Mouse (Mus musculus) MEL (cell line): ENCODE data around the gene Dpep2nb. TPM values are rescaled to one million over a fixed set of nuclear protein-coding genes. Genes with fewer than 3 reads are reported as not detected.

Experiments
- DNase-seq: peaks from one replicate; pipeline ENCODE4 v3.0.0; 2011; ENCODE audit warnings: low read depth, low spot score
- H3K27ac ChIP-seq: 2 replicates; pipeline ENCODE4 v1.5.1; 2012; ENCODE audit warnings: low read depth, mild to moderate bottlenecking, control low read depth, low read length, moderate library complexity; ENCODE audit not compliant: control insufficient read depth
- H3K27me3 ChIP-seq, 2 experiments: fragments of 150-350 bp in 1 of 2; sonication (generic) in 1 of 2; 2 replicates each; pipeline ENCODE4 v1.6.1; 2012; ENCODE audit warnings: low read length in 2 of 2, mild to moderate bottlenecking in 2 of 2, improper control_type of control experiment in 1 of 2, moderate library complexity in 1 of 2; ENCODE audit not compliant: insufficient read depth in 2 of 2, control insufficient read depth in 1 of 2
- H3K36me3 ChIP-seq, 2 experiments: 2 replicates each; pipeline ENCODE4 v1.6.1; 2012 to 2014; ENCODE audit warnings: low read length in 2 of 2, improper control_type of control experiment in 1 of 2, inconsistent platforms in 1 of 2, mild to moderate bottlenecking in 1 of 2; ENCODE audit not compliant: insufficient read depth in 2 of 2, control insufficient read depth in 1 of 2
- H3K4me1 ChIP-seq, 2 experiments: fragments of 150-350 bp in 1 of 2; sonication (generic) in 1 of 2; 2 replicates each; pipeline ENCODE4 v1.6.1; 2012; ENCODE audit warnings: low read length in 2 of 2, improper control_type of control experiment in 1 of 2, mild to moderate bottlenecking in 1 of 2; ENCODE audit not compliant: insufficient read depth in 2 of 2, control insufficient read depth in 1 of 2
- H3K4me3 ChIP-seq, 2 experiments: fragments of 150-350 bp in 1 of 2; sonication (generic) in 1 of 2; 2 replicates each; pipeline ENCODE4 v1.5.1; 2012; ENCODE audit warnings: low read depth in 2 of 2, low read length in 2 of 2, mild to moderate bottlenecking in 2 of 2, moderate library complexity in 2 of 2, control low read depth in 1 of 2, improper control_type of control experiment in 1 of 2; ENCODE audit not compliant: control insufficient read depth in 1 of 2, insufficient read depth in 1 of 2
- H3K79me2 ChIP-seq: 2 replicates; pipeline ENCODE4 v1.6.1; 2012; ENCODE audit warnings: mild to moderate bottlenecking, low read length, moderate library complexity; ENCODE audit not compliant: control insufficient read depth, poor library complexity, insufficient read depth
- H3K9ac ChIP-seq: 2 replicates; pipeline ENCODE4 v1.6.1; 2012; ENCODE audit warnings: low read depth, mild to moderate bottlenecking, control low read depth, low read length, moderate library complexity; ENCODE audit not compliant: control insufficient read depth, poor library complexity, severe bottlenecking
- H3K9me3 ChIP-seq: fragments of 150-350 bp; sonication (generic); replicated peaks from 2 replicates; pipeline ENCODE4 v1.6.1; 2012; ENCODE audit warnings: mild to moderate bottlenecking, low read length, improper control_type of control experiment, moderate library complexity; ENCODE audit not compliant: insufficient read depth
- BHLHE40 ChIP-seq: IDR thresholded peaks from 2 replicates; pipeline ENCODE4 v1.6.1; 2012; ENCODE audit warnings: low read depth, mild to moderate bottlenecking, inconsistent platforms, low read length, improper control_type of control experiment, borderline replicate concordance
- E2F4 ChIP-seq: IDR thresholded peaks from 2 replicates; pipeline ENCODE4 v1.6.1; 2011; ENCODE audit warnings: low read depth, low read length, improper control_type of control experiment, borderline replicate concordance
- EP300 ChIP-seq, 2 experiments: IDR thresholded peaks; 2 replicates each; pipeline ENCODE4 v1.6.1; 2011; ENCODE audit warnings: improper control_type of control experiment in 2 of 2, low read length in 2 of 2, low read depth in 1 of 2, mild to moderate bottlenecking in 1 of 2
- GABPA ChIP-seq: IDR thresholded peaks from 2 replicates; pipeline ENCODE4 v1.6.1; 2012; ENCODE audit warnings: low read depth, mild to moderate bottlenecking, inconsistent platforms, low read length, improper control_type of control experiment, moderate library complexity
- HCFC1 ChIP-seq: IDR thresholded peaks from 2 replicates; pipeline ENCODE4 v1.6.1; 2012; ENCODE audit warnings: low read depth, mild to moderate bottlenecking, inconsistent platforms, low read length, improper control_type of control experiment, moderate library complexity
- JUND ChIP-seq: IDR thresholded peaks from 2 replicates; pipeline ENCODE4 v1.6.1; 2011; ENCODE audit warnings: low read depth, mild to moderate bottlenecking, improper control_type of control experiment, low read length
- KAT2A ChIP-seq: conservative IDR thresholded peaks from 2 replicates; pipeline ENCODE4 v1.6.1; 2012; ENCODE audit warnings: low read depth, low read length, improper control_type of control experiment, inconsistent platforms
- MAFK ChIP-seq: IDR thresholded peaks from 2 replicates; pipeline ENCODE4 v1.6.1; 2011; ENCODE audit warnings: low read depth, mild to moderate bottlenecking, low read length, improper control_type of control experiment, borderline replicate concordance
- MAX ChIP-seq: IDR thresholded peaks from 2 replicates; pipeline ENCODE4 v1.6.1; 2011; ENCODE audit warnings: low read length, improper control_type of control experiment
- MYB ChIP-seq: IDR thresholded peaks from 2 replicates; pipeline ENCODE4 v1.6.1; 2011; ENCODE audit warnings: mild to moderate bottlenecking, low read depth, low read length, improper control_type of control experiment
- POLR2A ChIP-seq, 2 experiments: IDR thresholded peaks; 2 replicates each; pipeline ENCODE4 v1.6.1; 2011 to 2012; ENCODE audit warnings: low read length in 2 of 2, mild to moderate bottlenecking in 2 of 2, control low read depth in 1 of 2, improper control_type of control experiment in 1 of 2, low read depth in 1 of 2, moderate library complexity in 1 of 2; ENCODE audit not compliant: control insufficient read depth in 1 of 2, insufficient read depth in 1 of 2, poor library complexity in 1 of 2
- POLR2AphosphoS2 ChIP-seq: IDR thresholded peaks from 2 replicates; pipeline ENCODE4 v1.6.1; 2011; ENCODE audit warnings: low read length, improper control_type of control experiment
- POLR2AphosphoS5 ChIP-seq: IDR thresholded peaks from 2 replicates; pipeline ENCODE4 v1.6.1; 2012; ENCODE audit warnings: low read depth, borderline replicate concordance, mild to moderate bottlenecking, inconsistent platforms, low read length, moderate library complexity, mixed read lengths
- RAD21 ChIP-seq: IDR thresholded peaks from 2 replicates; pipeline ENCODE4 v1.6.1; 2011; ENCODE audit warnings: mild to moderate bottlenecking, low read depth, low read length, improper control_type of control experiment
- RCOR1 ChIP-seq: IDR thresholded peaks from 2 replicates; pipeline ENCODE4 v1.6.1; 2012; ENCODE audit warnings: low read depth, mild to moderate bottlenecking, inconsistent platforms, low read length, improper control_type of control experiment
- SIN3A ChIP-seq: IDR thresholded peaks from 2 replicates; pipeline ENCODE4 v1.6.1; 2012; ENCODE audit warnings: low read length, improper control_type of control experiment, inconsistent platforms
- TAL1 ChIP-seq: IDR thresholded peaks from 2 replicates; pipeline ENCODE4 v1.6.1; 2012; ENCODE audit warnings: mild to moderate bottlenecking, inconsistent platforms, low read length, moderate library complexity, mixed read lengths
- USF1 ChIP-seq: IDR thresholded peaks from 2 replicates; pipeline ENCODE4 v1.6.1; 2014; ENCODE audit warnings: low read depth, mild to moderate bottlenecking, inconsistent platforms, low read length, improper control_type of control experiment, moderate library complexity
- ZC3H11A ChIP-seq: IDR thresholded peaks from 2 replicates; pipeline ENCODE4 v1.6.1; 2012; ENCODE audit warnings: low read depth, mild to moderate bottlenecking, inconsistent platforms, low read length, improper control_type of control experiment
- ZMIZ1 ChIP-seq: IDR thresholded peaks from 2 replicates; pipeline ENCODE4 v1.6.1; 2012; ENCODE audit warnings: low read depth, mild to moderate bottlenecking, inconsistent platforms, low read length, improper control_type of control experiment, moderate library complexity
- polyA plus RNA-seq, 2 experiments: library from polyadenylated mRNA; stranded (reverse) in 1 of 2; unstranded in 1 of 2; fragments of >175 nt in 1 of 2; fragments of >200 nt in 1 of 2; gene quantifications; 2 replicates each; pipeline versions ENCODE4 v1.2.1 to v1.2.4; 2012; ENCODE audit warnings: low replicate concordance in 2 of 2, low read depth in 1 of 2; ENCODE audit not compliant: insufficient read length in 2 of 2, insufficient read depth in 1 of 2, missing spikeins in 1 of 2
- total RNA-seq: library from RNA; depleted of rRNA; stranded (reverse); fragments of 300-350 nt; gene quantifications from 2 replicates; pipeline ENCODE4 v1.2.3, GENCODE M21; 2012

Gene Dpep2nb
- total and polyA plus RNA-seq, 3 experiments, result 0.14 TPM; not detected in 2

DNA sequence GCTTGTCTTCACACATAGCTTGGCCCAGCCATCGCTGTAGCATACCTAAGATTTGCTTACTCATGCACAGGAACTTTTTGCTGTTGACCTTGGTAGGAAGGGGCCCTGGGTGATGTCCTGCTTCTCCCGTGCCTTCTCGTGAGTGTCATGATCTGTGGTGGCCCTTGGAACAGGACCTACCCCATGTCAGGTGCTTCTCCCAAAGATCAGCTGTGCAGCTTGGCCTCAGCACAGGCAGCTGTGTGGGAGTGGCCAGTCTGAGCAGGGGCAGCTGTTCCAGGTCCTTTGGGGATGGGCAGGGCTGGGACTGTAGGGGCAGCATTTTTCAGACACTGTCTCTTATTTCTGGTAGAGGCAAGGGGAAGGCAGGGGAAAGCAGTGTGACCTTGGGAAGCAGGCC is 38.4 kb upstream of the Dpep2nb start:
- H3K36me3 ChIP-seq, result peaks cover 0 to 2% of the 10 kb centered on the region in 2 experiments; a peak in 2 of 4 replicates
- no peaks in the 10 kb centered on the region for H3K27me3 ChIP-seq
- no peak overlapping the region for H3K4me3 ChIP-seq
- H3K27ac ChIP-seq, result no peak overlapping the region
- no peaks in the 10 kb centered on the region for H3K9me3 ChIP-seq
- no peaks in the 10 kb centered on the region for H3K4me1 ChIP-seq
- TF ChIP-seq POLR2AphosphoS2, result no peak
- no peak for TF ChIP-seq MYB
- no peak for TF ChIP-seq USF1
- no peak for TF ChIP-seq BHLHE40
- no peak for TF ChIP-seq HCFC1
- H3K9ac ChIP-seq, result no peak overlapping the region
- DNase-seq, result no peak
- H3K79me2 ChIP-seq, result no peaks in the 10 kb centered on the region

DNA sequence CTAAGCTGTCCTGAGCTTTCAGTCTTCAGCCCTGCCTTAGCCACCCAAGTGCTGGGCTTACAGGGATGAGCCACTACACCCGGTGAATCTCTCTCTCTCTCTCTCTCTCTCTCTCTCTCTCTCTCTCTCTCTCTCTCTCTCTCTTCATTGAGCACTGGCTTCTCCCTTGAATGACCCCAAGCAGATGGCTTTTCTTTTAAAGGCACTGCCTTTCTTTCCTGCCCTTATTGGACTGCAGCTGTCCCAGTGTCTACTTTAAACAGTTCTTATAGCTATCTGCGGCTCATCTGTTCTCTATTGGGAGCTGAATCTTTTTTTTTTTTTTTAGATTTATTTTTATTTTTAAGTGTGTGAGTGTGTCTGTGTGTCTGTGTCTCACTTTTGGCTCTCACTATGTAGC is 37.3 kb upstream of the Dpep2nb start:
- no peaks in the 10 kb centered on the region for H3K27me3 ChIP-seq
- no peak overlapping the region for H3K27ac ChIP-seq
- no peaks in the 10 kb centered on the region for H3K4me1 ChIP-seq
- peaks cover 0 to 2% of the 10 kb centered on the region in 2 experiments; a peak in 2 of 4 replicates for H3K36me3 ChIP-seq
- no peak for DNase-seq
- H3K79me2 ChIP-seq, result no peaks in the 10 kb centered on the region
- no peak overlapping the region for H3K9ac ChIP-seq
- no peak for TF ChIP-seq MAX
- TF ChIP-seq SIN3A, result no peak
- no peak for TF ChIP-seq RCOR1
- TF ChIP-seq HCFC1, result no peak
- TF ChIP-seq MAFK, result no peak
- TF ChIP-seq TAL1, result no peak
- TF ChIP-seq JUND, result no peak
- TF ChIP-seq POLR2A (IDR thresholded peaks at IDR 0.05; ENCODE audit: control insufficient read depth in 1 of 2, insufficient read depth in 1 of 2, low read depth in 1 of 2, low read length in 2 of 2, poor library complexity in 1 of 2), result no peak
- no peak for TF ChIP-seq KAT2A
- TF ChIP-seq RAD21, result no peak
- TF ChIP-seq ZMIZ1, result no peak
- TF ChIP-seq BHLHE40, result no peak
- no peak for TF ChIP-seq ZC3H11A
- no peak for TF ChIP-seq EP300 (IDR thresholded peaks at IDR 0.05; ENCODE audit: low read depth in 1 of 2, low read length in 2 of 2)
- TF ChIP-seq E2F4, result no peak
- no peak for TF ChIP-seq USF1
- TF ChIP-seq POLR2AphosphoS5, result no peak
- no peak for TF ChIP-seq GABPA
- H3K4me3 ChIP-seq, result no peak overlapping the region
- H3K9me3 ChIP-seq, result no peaks in the 10 kb centered on the region
